Mouse (Mus musculus): ENCODE data around the gene Gdf1. TPM values are rescaled to one million over a fixed set of nuclear protein-coding genes. Genes with fewer than 3 reads are reported as not detected.

The Gdf1 gene
- polyA plus RNA-seq, 1 experiment from 2014 or later = 0.53 TPM

DNA sequence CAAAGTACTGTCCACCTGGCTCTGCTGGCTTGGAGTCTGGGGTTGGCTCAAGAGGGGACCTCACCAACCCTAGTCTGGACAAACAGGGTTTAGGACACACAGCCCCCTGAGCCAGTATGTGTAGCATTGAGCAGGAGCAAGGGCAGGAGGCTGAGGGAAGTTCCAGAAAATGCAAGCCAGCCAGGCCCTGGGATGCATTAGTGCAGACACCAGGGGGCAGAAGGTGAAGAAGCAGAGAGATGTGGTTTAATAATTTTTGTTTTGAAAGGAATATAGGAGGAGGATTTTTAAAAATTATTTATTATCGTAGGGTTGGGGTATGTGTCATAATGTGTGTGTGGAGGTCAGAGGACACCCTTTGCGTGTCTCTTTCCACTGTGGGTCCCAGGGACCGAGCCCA, 5.9 kb upstream of the Gdf1 start:
- Histone ChIP-seq H3K27me3 (ENCODE audit: control insufficient read depth, insufficient read depth, low read length) (no peaks in the 10 kb centered on the region), H3K9ac (ENCODE audit: low read length) (no peak overlapping the region), H3K36me3 (ENCODE audit: control insufficient read depth, insufficient read depth, low read length) (no peaks in the 10 kb centered on the region; the same call in 1 of the 2 replicates), H3K4me2 (replicated peaks; ENCODE audit: low read depth) (no peak overlapping the region), H3K4me3 (ENCODE audit: low read depth, low read length) (no peak overlapping the region), H3K9me3 (ENCODE audit: control insufficient read depth, low read length) (no peaks in the 10 kb centered on the region), H3K27ac (replicated peaks) (no peak overlapping the region), H3K4me1 (replicated peaks; ENCODE audit: control insufficient read depth, insufficient read depth) (no peaks in the 10 kb centered on the region)
- WGBS = 85% methylated on average over 3 of the region's 3 CpGs
- no peak for ATAC-seq (ENCODE audit: low FRiP score, low TSS enrichment)
- TF ChIP-seq EP300 (optimal IDR thresholded peaks at IDR 0.05) = no peak
- peak; percentile 32 for TF ChIP-seq CTCF (IDR thresholded peaks at IDR 0.05; ENCODE audit: low read depth)
- no peak for DNase-seq (ENCODE audit: low spot score)

DNA sequence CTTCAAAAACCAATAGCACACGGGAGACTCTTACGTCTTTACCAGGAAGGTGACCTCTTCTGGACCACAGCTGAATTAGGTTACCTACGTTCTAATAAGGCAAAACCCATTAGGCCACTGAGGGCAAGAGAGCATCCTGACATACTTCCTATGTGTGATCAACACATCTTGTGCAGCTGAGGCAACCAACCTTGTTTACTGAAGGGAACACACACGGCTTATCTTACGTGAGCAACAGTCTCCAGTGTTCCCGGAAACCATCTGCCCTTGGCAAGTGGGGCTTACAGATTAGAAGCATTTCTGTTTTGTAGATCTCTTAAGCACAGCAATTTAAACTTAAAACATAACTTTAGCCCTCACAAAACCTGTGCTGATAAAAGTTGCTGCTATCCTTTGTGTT, 2.1 kb upstream of the Gdf1 start:
- no peak for ATAC-seq (ENCODE audit: low FRiP score, low TSS enrichment)
- no peak for TF ChIP-seq EP300 (optimal IDR thresholded peaks at IDR 0.05)
- no peak for TF ChIP-seq CTCF (IDR thresholded peaks at IDR 0.05; ENCODE audit: low read depth)
- H3K36me3 ChIP-seq (ENCODE audit: control insufficient read depth, insufficient read depth, low read length) = peaks cover 4% of the 10 kb centered on the region
- H3K9ac ChIP-seq (ENCODE audit: low read length) = no peak overlapping the region
- 87% methylated on average over 6 of the region's 6 CpGs for WGBS
- H3K4me2 ChIP-seq (replicated peaks; ENCODE audit: low read depth) = no peak overlapping the region
- no peak overlapping the region for H3K27ac ChIP-seq (replicated peaks)
- H3K4me3 ChIP-seq (ENCODE audit: low read depth, low read length) = no peak overlapping the region
- no peaks in the 10 kb centered on the region for H3K27me3 ChIP-seq (ENCODE audit: control insufficient read depth, insufficient read depth, low read length)
- H3K4me1 ChIP-seq (replicated peaks; ENCODE audit: control insufficient read depth, insufficient read depth) = no peaks in the 10 kb centered on the region
- no peaks in the 10 kb centered on the region for H3K9me3 ChIP-seq (ENCODE audit: control insufficient read depth, low read length)
- no peak for DNase-seq (ENCODE audit: low spot score)

DNA sequence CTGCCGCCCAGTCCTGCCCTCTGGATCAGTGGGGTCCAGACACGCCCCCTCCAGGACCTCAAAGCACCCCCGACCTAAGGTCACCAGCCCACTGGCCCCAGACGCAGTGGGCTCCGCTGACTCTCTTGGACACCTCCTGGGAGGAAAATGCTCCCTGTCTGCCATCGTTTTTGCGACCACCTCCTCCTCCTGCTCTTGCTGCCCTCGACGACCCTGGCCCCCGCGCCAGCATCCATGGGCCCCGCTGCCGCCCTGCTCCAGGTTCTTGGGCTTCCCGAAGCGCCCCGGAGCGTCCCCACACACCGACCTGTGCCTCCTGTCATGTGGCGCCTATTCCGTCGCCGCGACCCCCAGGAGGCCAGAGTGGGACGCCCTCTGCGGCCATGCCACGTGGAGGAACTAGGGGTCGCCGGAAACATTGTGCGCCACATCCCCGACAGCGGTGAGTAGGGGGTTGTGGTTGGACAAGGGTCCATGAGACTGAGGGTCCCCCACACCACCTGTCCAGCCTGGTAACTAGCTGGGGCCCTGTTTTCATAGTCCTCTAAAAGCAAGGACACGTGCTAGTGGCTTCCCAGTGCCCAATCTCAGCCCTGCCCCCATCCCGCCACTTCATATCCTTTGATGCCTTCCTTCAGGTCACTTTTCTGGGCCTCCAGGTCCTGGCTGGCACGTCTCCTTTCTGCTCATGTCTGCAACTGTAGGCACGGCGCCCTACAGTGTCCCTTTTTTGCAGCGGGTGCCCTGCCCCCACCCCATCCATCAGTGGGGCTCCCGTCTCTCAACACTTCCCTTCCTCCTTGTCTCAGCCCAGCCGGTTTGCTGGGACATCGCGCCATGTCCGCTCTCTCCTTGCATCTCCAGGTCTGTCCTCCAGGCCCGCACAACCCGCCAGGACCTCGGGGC, 471 bp downstream of the Gdf1 start:
- Histone ChIP-seq H3K36me3 (ENCODE audit: control insufficient read depth, insufficient read depth, low read length) (peaks cover 23% of the 10 kb centered on the region), H3K9me3 (ENCODE audit: control insufficient read depth, low read length) (no peaks in the 10 kb centered on the region), H3K4me1 (replicated peaks; ENCODE audit: control insufficient read depth, insufficient read depth) (no peaks in the 10 kb centered on the region), H3K27me3 (ENCODE audit: control insufficient read depth, insufficient read depth, low read length) (no peaks in the 10 kb centered on the region), H3K9ac (ENCODE audit: low read length) (no peak overlapping the region), H3K4me2 (replicated peaks; ENCODE audit: low read depth) (no peak overlapping the region), H3K4me3 (ENCODE audit: low read depth, low read length) (no peak overlapping the region), H3K27ac (replicated peaks) (no peak overlapping the region)
- ATAC-seq (ENCODE audit: low FRiP score, low TSS enrichment) (peak; percentile 11; the same call in 1 of the 2 replicates), DNase-seq (ENCODE audit: low spot score) (no peak)
- WGBS = 22% methylated on average over 45 of the region's 45 CpGs
- TF ChIP-seq EP300 (optimal IDR thresholded peaks at IDR 0.05) (no peak), CTCF (IDR thresholded peaks at IDR 0.05; ENCODE audit: low read depth) (no peak)

DNA sequence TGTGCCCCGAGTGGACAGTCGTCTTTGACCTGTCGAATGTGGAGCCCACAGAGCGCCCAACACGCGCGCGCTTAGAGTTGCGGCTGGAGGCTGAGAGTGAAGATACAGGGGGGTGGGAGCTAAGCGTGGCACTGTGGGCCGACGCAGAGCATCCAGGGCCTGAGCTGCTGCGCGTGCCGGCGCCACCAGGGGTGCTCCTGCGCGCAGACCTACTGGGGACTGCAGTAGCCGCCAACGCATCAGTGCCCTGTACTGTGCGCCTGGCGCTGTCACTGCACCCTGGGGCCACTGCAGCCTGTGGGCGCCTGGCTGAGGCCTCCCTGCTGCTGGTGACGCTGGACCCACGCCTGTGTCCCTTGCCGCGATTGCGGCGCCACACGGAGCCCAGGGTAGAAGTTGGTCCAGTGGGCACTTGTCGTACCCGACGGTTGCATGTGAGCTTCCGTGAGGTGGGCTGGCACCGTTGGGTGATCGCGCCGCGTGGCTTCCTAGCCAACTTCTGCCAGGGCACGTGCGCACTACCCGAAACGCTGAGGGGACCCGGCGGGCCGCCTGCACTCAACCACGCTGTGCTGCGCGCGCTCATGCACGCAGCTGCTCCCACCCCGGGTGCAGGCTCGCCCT, 1.2 kb downstream of the Gdf1 start:
- WGBS = 50% methylated on average over 53 of the region's 53 CpGs
- H3K4me1 ChIP-seq (replicated peaks; ENCODE audit: control insufficient read depth, insufficient read depth) = no peaks in the 10 kb centered on the region
- H3K4me3 ChIP-seq (ENCODE audit: low read depth, low read length) = no peak overlapping the region

DNA sequence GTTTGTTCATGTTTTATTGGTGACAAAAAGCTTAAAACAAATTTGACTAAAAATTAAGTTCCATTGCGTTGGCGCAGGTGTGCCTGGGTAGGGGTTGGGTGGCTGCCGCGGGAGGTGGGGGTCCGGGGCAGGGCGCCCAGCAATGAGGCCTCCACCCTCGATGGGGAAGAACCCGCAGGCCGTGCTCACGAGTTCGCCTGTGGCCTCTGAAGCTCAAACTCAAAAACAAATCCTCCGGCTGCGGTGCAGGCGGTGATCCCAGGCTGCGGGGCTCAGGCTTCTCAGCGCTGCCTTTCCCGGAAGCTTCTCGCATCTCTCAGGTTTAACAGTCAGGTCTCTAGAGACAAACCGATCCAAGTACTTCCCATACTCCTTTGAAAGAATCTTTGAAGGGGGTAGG, 1.9 kb downstream of the Gdf1 start:
- H3K9me3 ChIP-seq (ENCODE audit: control insufficient read depth, low read length) = no peaks in the 10 kb centered on the region
- H3K4me3 ChIP-seq (ENCODE audit: low read depth, low read length) = no peak overlapping the region
- no peak for ATAC-seq (ENCODE audit: low FRiP score, low TSS enrichment)
- peaks cover 36% of the 10 kb centered on the region for H3K36me3 ChIP-seq (ENCODE audit: control insufficient read depth, insufficient read depth, low read length)
- no peaks in the 10 kb centered on the region for H3K27me3 ChIP-seq (ENCODE audit: control insufficient read depth, insufficient read depth, low read length)
- no peaks in the 10 kb centered on the region for H3K4me1 ChIP-seq (replicated peaks; ENCODE audit: control insufficient read depth, insufficient read depth)
- H3K27ac ChIP-seq (replicated peaks) = no peak overlapping the region
- H3K9ac ChIP-seq (ENCODE audit: low read length) = no peak overlapping the region
- H3K4me2 ChIP-seq (replicated peaks; ENCODE audit: low read depth) = no peak overlapping the region
- no peak for TF ChIP-seq CTCF (IDR thresholded peaks at IDR 0.05; ENCODE audit: low read depth)
- no peak for TF ChIP-seq EP300 (optimal IDR thresholded peaks at IDR 0.05)
- DNase-seq (ENCODE audit: low spot score) = no peak
- 86% methylated on average over 19 of the region's 19 CpGs for WGBS

More for the DNA sequence above, 1.2 kb downstream of the Gdf1 start:
- no peak overlapping the region for H3K4me2 ChIP-seq (replicated peaks; ENCODE audit: low read depth)
- no peaks in the 10 kb centered on the region for H3K27me3 ChIP-seq (ENCODE audit: control insufficient read depth, insufficient read depth, low read length)
- ATAC-seq (ENCODE audit: low FRiP score, low TSS enrichment) = peak; percentile 64
- TF ChIP-seq CTCF (IDR thresholded peaks at IDR 0.05; ENCODE audit: low read depth) (peak; percentile 62), EP300 (optimal IDR thresholded peaks at IDR 0.05) (no peak)
- DNase-seq (ENCODE audit: low spot score) = peak; percentile 65
- H3K9ac ChIP-seq (ENCODE audit: low read length) = no peak overlapping the region
- H3K9me3 ChIP-seq (ENCODE audit: control insufficient read depth, low read length) = no peaks in the 10 kb centered on the region
- no peak overlapping the region for H3K27ac ChIP-seq (replicated peaks)
- H3K36me3 ChIP-seq (ENCODE audit: control insufficient read depth, insufficient read depth, low read length) = peaks cover 30% of the 10 kb centered on the region
